Mouse (Mus musculus) T-cell, adult 66 days (primary cell): ENCODE measurements around the gene Stim1. TPM values are rescaled to one million over a fixed set of nuclear protein-coding genes. Genes with fewer than 3 reads are reported as not detected.

Experiments used
- total RNA-seq, 2 experiments: library from RNA; stranded (reverse); gene quantifications; 3 replicates in 1 of 2; 4 replicates in 1 of 2; pipeline ENCODE4 v1.2.4; 2023

Stim1 gene
- total RNA-seq: 100 to 1,000 TPM; 178 to 179 TPM

GRCm38 (mm10) chr7:102267601-102268394 is at the start of gene Stim1:
TSS of gene Stim1 (plus strand) at chr7:102267806.

GRCm38 (mm10) chr7:102255954-102256353 is 11.7 kb upstream of the Stim1 start, which contains the start of gene Rhog:
TSS of gene Rhog (minus strand) at chr7:102256054.

GRCm38 (mm10) chr7:102441657-102442391 is 174.2 kb downstream of the Stim1 start, which contains the start of gene Rrm1:
TSS of gene Rrm1 (plus strand) at chr7:102441695.

GRCm38 (mm10) chr7:102481579-102481978 is 214.0 kb downstream of the Stim1 start, which contains the start of gene Olfr543:
TSS of gene Olfr543 (minus strand) at chr7:102481679.

Other genes with a start within 250 kb of the Stim1 start
- gene Il18bp, start 249.1 kb upstream of the Stim1 start, total RNA-seq: 10 to 100 TPM; 13.5 to 15.8 TPM
- 10 to 100 TPM; 35.6 to 39.4 TPM for gene Rnf121, start 202.3 kb upstream of the Stim1 start, total RNA-seq
- gene Xndc1, start 202.3 kb upstream of the Stim1 start, total RNA-seq: 10 to 100 TPM; 40.8 to 52.2 TPM
- gene Xntrpc, start 202.1 kb upstream of the Stim1 start, total RNA-seq: 1 to 10 TPM; 7.6 to 7.9 TPM
- gene Trpc2, start 184.7 kb upstream of the Stim1 start, total RNA-seq: 1 to 10 TPM in 1 of 2 experiments, under 1 TPM in 1; 0.50 to 1.8 TPM
- under 1 TPM in 1 of 2 experiments, not detected in 1; 0.38 TPM for gene Art1, start 166.1 kb upstream of the Stim1 start, total RNA-seq
- under 1 TPM; 0.61 to 0.77 TPM for gene Art5, start 158.3 kb upstream of the Stim1 start, total RNA-seq
- gene Chrna10, start 151.0 kb upstream of the Stim1 start, total RNA-seq: not detected
- 100 to 1,000 TPM in 1 of 2 experiments, 10 to 100 TPM in 1; 92.0 to 102 TPM for gene Nup98, start 57.6 kb upstream of the Stim1 start, total RNA-seq
- gene Pgap2, start 57.6 kb upstream of the Stim1 start, total RNA-seq: 10 to 100 TPM; 38.8 to 39.7 TPM
- 100 to 1,000 TPM; 148 to 179 TPM for gene Rhog, start 11.8 kb upstream of the Stim1 start, total RNA-seq
- 10 to 100 TPM; 52.3 to 62.0 TPM for gene Rrm1, start 173.9 kb downstream of the Stim1 start, total RNA-seq
- not detected for gene Olfr543, start 213.9 kb downstream of the Stim1 start, total RNA-seq
- not detected for gene Olfr544, start 220.5 kb downstream of the Stim1 start, total RNA-seq
- not detected for gene Olfr545, start 231.8 kb downstream of the Stim1 start, total RNA-seq